Mouse (Mus musculus): ENCODE measurements around the gene Gm20388.

The Gm20388 gene

DNA sequence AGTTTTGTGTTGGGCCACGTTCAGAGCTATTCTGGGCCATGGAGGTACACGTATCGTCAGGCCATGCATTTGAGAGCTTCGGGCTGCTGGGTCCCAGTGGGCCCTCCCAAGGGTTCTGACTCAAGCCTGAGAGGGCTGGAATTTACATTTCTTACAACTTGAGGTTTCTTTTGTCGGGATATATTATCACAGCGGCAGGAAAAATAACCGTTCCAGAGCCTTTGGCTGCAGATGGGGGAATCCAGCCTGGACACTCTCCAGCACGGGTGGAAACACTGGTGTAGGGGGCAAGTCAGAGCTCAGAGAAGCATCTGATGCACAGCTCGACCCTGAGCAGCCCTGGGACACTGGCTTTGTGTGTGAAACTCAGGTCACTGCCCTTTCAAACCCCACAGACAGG lies 2192.6 kb downstream of the Gm20388 start:
- DNase-seq (ENCODE audit: extremely low spot score, low spot score): no peak

DNA sequence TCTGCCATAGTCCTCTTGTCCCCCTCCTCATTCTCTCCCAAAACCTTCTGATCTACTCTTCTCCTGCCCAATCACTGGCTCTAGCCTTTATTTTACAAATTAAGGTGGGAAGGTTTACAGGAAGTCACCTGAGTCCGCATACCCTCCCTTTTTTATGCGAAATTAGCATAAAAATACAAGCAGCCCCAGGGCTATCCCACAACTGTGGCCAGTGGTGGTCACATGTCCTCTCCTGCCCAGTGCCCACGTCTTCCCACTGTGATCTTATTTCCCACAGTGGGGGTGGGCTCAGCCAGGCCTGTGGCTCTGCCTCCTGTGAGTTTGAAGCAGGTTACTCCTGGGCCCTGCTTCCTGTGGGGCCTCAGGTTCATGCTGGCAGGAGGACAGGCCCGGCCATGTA lies 2194.0 kb downstream of the Gm20388 start:
- no peak for DNase-seq (ENCODE audit: extremely low spot score, low spot score)

- DNase-seq (ENCODE audit: extremely low spot score, low spot score): no peak
Measured at GRCm38 (mm10) chr8:122106270-122106669, 2195.6 kb downstream of the Gm20388 start.

- DNase-seq (ENCODE audit: extremely low spot score, low spot score): no peak
Measured at GRCm38 (mm10) chr8:122110240-122110866, 2199.7 kb downstream of the Gm20388 start.

DNA sequence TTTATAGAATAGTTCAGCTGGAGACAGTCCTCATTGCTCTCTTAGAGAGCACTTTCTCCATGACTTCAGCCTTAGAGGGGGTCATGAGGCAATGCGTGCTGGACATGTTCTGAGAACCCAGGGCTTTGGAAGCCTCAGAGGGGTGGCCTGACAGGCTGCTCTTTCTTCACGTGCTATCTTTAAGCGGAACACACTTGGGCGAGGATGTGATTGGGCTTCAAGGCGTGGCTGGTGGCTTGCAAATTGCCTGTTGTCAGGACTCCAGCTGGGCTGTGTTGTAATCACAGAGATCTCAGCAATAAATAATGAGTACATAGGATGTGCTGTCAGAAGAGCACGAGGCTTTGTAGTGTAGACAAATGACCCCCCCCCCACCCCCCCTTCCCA lies 2200.2 kb downstream of the Gm20388 start:
- DNase-seq (ENCODE audit: extremely low spot score, low spot score): no peak

DNA sequence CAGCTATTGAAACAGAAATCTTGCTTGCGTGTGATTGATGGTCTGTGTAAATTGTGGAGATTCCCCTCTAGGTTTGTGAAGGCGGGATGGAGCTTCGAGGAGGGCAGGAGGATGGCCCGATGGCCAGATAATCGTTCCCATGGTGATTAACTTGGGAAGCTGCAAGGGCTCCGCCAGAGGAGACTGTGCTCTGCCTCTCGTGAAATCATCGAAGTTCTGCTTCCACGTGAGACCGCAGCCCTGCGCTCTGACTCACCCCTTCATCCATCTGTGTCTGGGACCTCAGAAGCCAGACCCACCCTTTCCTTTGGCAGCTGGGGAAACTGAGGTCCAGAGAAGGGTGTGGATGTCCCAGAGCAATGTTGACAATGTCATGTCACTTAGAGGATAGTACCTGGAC lies 2201.1 kb downstream of the Gm20388 start:
- no peak for DNase-seq (ENCODE audit: extremely low spot score, low spot score)

GRCm38 (mm10) chr8:122112264-122112965 lies 2201.8 kb downstream of the Gm20388 start:
- DNase-seq (ENCODE audit: extremely low spot score, low spot score): no peak

GRCm38 (mm10) chr8:122114890-122115289 lies 2204.2 kb downstream of the Gm20388 start:
- no peak for DNase-seq (ENCODE audit: extremely low spot score, low spot score)

DNA sequence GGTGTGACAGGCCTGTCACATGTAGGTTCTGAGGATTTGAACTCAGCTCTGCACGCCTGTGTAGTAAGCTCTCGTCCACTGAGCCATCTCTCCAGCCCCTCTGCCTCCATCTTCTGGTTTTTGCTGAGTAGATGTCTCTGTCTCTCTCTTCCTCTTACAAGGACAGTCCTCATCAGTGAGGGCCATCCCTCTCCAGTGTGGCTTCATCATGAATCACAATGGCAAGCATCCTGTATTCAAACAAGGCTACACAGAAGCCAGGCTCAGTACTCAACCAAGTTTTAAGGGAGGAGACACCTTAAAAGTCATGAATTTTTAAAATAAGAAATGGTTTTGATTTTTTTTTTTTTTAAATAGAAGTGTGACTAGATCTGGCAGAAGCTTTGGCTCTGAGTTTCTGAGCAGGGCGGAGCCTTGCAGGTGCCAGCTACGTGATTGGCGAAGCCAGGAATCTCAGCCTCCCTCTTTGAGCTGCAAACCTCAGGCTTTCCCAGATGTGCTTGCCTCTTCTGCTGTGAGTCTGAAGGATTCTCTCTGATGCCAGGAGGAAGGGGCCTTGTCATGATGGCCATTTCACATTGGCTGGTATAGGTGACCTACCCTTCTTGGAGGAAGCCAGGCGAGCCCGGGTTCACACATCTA lies 2206.2 kb downstream of the Gm20388 start:
- DNase-seq (ENCODE audit: extremely low spot score, low spot score): no peak

GRCm38 (mm10) chr8:122118097-122118496 lies 2207.5 kb downstream of the Gm20388 start:
- DNase-seq (ENCODE audit: extremely low spot score, low spot score): no peak

- no peak for DNase-seq (ENCODE audit: extremely low spot score, low spot score)
Measured at GRCm38 (mm10) chr8:122118536-122118935, 2207.9 kb downstream of the Gm20388 start.

DNA sequence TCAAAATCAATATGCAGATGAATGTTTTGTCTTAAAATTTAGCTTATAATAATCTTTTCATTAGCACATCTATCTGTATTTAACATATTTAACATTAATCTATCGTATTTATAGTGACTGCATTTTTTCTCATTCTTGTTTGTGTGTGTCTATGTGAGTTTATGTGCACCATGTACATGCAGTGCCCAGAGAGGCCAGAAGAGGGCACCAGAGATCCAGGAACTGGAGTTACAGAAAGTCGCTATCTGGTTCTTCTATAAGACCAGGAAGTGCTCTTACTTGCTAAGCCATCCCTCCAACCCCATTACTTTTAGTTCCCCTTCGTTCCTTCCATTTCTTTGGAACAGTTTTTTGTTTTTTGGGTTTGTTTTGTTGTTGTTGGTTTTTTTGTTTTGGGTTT lies 2213.7 kb downstream of the Gm20388 start:
- no peak for DNase-seq (ENCODE audit: extremely low spot score, low spot score)

DNA sequence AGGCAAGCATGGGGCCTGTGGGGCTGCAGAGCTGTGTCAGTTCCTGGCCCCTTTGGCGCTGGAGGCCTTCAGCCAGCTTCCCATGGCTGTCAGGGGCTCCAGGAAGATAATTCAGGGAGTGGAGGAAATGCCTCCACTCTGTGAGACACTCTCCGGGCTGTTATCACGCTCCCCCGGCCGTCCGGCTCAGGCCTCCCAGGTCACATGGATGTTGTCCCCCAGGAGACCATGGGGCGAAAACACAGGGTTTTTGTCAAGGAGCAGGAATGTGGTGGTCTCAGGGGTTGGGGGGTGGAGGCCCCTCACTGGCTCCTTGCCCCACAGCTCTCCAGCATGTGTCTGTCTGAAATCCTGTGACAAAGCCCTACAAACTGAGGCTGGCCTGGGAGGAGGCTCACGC lies 2216.0 kb downstream of the Gm20388 start:
- no peak for DNase-seq (ENCODE audit: extremely low spot score, low spot score)

GRCm38 (mm10) chr8:122134121-122134529 lies 2223.5 kb downstream of the Gm20388 start:
- DNase-seq (ENCODE audit: extremely low spot score, low spot score): no peak

GRCm38 (mm10) chr8:122135494-122135893 lies 2224.9 kb downstream of the Gm20388 start:
- no peak for DNase-seq (ENCODE audit: extremely low spot score, low spot score)

- DNase-seq (ENCODE audit: extremely low spot score, low spot score): peak; percentile 81
Measured at GRCm38 (mm10) chr8:122139784-122140183, 2229.1 kb downstream of the Gm20388 start.

- DNase-seq (ENCODE audit: extremely low spot score, low spot score): no peak
Measured at GRCm38 (mm10) chr8:122140411-122140810, 2229.8 kb downstream of the Gm20388 start.

- no peak for DNase-seq (ENCODE audit: extremely low spot score, low spot score)
Measured at GRCm38 (mm10) chr8:122142428-122142827, 2231.8 kb downstream of the Gm20388 start.

DNA sequence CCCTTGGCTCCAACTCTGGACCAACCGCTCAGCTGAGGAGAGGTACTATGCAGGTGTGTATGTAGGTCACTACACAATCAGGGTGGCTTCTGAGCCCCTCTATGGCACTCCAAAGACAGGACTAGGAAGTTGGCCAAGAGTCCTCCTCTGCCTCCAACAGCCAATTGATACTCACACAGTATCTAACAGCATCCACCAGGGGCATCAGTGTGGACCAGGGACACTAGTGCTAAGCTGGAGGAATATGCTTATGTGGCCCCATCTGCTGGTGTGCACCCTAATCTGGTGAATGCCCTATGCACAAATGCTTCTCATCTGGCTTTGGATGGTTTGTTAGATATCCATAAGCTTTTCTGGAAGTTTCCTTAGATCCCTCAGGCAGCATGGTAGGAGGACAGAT lies 2232.6 kb downstream of the Gm20388 start:
- no peak for DNase-seq (ENCODE audit: extremely low spot score, low spot score)

DNA sequence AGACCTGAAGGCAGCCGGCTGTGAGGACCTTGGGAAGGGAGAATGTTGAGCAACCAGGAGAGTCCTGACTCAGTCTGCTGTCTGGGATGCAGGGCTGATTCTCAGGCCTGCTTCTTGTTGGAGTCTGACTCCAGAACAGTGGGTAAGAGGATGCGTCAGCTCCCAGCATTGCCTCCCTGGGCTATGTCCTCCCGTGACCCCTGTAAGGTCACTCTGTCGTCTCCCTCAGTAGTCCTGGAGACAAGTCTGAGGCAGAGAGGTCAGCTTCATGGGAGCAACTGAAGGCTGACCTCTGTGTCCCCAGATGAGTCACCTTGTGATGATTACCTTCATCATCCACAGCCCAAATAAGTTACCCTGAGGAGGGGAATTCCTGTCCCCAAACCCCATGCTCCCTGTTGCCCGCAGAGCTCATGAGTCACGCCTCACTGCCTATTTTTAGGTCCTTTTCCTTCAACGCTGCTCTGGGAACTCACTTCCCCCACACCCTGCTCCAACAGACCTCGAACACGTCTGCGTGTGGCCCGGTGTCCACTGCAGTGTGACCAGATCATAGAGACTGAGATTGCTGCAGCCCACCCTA lies 2234.2 kb downstream of the Gm20388 start:
- no peak for DNase-seq (ENCODE audit: extremely low spot score, low spot score)

DNA sequence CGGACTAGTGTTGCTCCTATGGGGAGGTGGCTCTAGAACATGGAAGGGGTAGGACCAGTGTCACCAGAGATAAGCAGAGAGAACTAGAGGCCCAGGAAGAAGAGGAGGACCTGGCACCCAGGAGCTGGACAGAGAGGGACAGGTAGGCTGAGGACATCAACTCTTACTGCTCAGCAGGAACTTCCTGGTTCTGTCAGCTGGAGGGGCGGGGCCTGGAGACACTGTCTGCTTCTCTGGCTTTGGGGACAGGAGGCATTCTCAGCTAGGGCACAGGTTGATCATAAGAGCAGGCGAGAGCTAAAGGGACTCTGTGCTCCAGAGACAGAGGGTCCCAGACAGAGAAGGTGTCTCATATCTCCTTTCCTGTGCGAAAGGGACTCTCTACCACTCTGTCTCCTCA lies 2238.4 kb downstream of the Gm20388 start:
- DNase-seq (ENCODE audit: extremely low spot score, low spot score): no peak

- DNase-seq (ENCODE audit: extremely low spot score, low spot score): no peak
Measured at GRCm38 (mm10) chr8:122149606-122150005, 2239.0 kb downstream of the Gm20388 start.
